Mouse (Mus musculus): ENCODE measurements around the gene Agbl3. TPM values are rescaled to one million over a fixed set of nuclear protein-coding genes. Genes with fewer than 3 reads are reported as not detected.
A peak's percentile ranks its signal among the peaks of the same experiment; 100 is the strongest.

Gene Agbl3
- 10 to 100 TPM; 17.7 to 20.9 TPM for total RNA-seq (2021)
- long read RNA-seq, experiment 1, transcript Agbl3-203 (4 exons, 805 nt), result major isoform, 15 of 20 reads
- long read RNA-seq, experiment 1, partial matches to known transcripts, result 0 of 20 reads
- long read RNA-seq, experiment 1, other reads (novel, unspliced or antisense), result 4 of 20 reads
- long read RNA-seq, experiment 2, transcript Agbl3-203 (4 exons, 805 nt), result major isoform, 18 of 22 reads
- long read RNA-seq, experiment 2, partial matches to known transcripts, result 0 of 22 reads
- long read RNA-seq, experiment 2, other reads (novel, unspliced or antisense), result 1 of 22 reads

GRCm38 (mm10) chr6:34780231-34780942, at the start of gene Agbl3:
TSS of gene Agbl3 (plus strand) at chr6:34780432.
- peak; percentile 92 to 95 for DNase-seq (ENCODE audit: low spot score in 2 of 2)

- DNase-seq (ENCODE audit: low spot score in 2 of 2), result no peak
Observed at GRCm38 (mm10) chr6:34731007-34731406, 49.2 kb upstream of the Agbl3 start.

DNA sequence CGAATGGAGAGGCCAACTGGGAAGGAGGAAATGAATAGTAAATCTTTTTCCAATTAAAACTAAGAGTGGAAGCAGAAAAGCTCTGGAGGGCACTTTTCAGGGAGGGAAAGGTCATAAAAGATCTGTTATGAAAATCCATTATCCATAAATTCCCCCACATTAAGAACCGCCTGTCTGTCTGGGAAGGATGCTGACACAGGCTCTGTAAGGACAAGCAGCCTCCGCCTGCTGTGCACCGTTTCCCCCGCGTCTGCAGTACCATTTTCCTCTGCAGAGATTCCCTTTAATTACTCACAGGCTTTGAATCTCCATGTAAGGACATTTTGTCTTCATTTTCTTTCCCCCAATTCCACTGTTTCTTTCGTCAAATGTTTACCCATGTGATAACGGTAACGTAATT, 48.7 kb upstream of the Agbl3 start:
- DNase-seq (ENCODE audit: low spot score in 2 of 2), result no peak

GRCm38 (mm10) chr6:34734940-34735695, 45.1 kb upstream of the Agbl3 start:
- no peak for DNase-seq (ENCODE audit: low spot score in 2 of 2)

GRCm38 (mm10) chr6:34736934-34737333, 43.3 kb upstream of the Agbl3 start:
- no peak for DNase-seq (ENCODE audit: low spot score in 2 of 2)

GRCm38 (mm10) chr6:34743946-34744345, 36.3 kb upstream of the Agbl3 start:
- DNase-seq (ENCODE audit: low spot score in 2 of 2), result no peak

GRCm38 (mm10) chr6:34747846-34748245, 32.4 kb upstream of the Agbl3 start:
- DNase-seq (ENCODE audit: low spot score in 2 of 2), result no peak

- no peak for DNase-seq (ENCODE audit: low spot score in 2 of 2)
Observed at GRCm38 (mm10) chr6:34748566-34748965, 31.7 kb upstream of the Agbl3 start.

GRCm38 (mm10) chr6:34749526-34749925, 30.7 kb upstream of the Agbl3 start:
- DNase-seq (ENCODE audit: low spot score in 2 of 2), result no peak

DNA sequence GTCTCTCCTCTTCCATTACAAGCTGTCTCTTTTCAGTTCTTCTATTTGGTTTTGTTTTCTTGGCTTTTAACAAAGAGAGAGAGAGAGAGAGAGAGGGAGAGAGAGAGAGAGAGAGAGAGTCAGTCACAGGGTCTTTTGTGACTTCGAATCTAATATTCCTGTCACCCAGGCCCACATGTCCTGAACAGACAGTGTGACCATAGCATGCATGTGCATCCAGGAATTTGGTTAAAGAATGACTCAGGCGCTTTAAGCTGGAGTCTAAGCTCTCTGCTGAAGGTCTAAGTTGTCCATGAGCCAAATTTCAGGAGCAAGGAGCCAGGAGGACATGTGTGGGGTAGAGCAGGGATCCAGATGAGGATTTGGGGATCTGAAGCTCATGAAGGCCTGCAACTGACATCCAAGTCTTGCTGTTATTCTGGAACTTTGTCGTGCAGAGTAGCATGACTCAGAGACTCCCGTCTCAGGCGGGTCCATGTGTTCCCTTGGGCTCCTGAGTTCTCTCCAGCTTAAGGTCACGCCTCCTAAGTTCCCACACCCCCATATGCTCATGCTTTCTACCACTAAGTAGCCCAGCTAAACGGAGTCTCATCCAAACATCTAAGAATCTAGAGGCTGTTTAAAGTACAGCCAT, 29.6 kb upstream of the Agbl3 start:
- DNase-seq (ENCODE audit: low spot score in 2 of 2), result no peak

GRCm38 (mm10) chr6:34751625-34752024, 28.6 kb upstream of the Agbl3 start:
- DNase-seq (ENCODE audit: low spot score in 2 of 2), result no peak

DNA sequence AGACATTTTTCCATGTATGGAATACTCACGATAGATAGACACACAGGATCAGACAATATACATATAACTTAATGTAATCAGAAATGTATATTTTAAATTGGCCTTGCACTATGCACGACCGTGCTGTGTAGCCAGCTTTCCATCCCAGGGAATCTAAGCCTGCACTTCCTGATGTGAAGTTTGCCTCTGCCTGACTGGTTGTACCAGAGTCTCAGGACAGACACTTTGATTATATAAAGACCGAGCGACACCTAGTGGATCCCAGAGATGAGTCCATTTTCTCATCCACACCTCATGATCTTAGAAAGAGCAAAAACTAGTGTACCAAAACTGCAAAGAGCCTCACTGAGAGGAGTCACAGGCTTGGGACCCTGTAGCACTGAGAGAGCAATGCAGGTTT, 25.8 kb upstream of the Agbl3 start:
- DNase-seq (ENCODE audit: low spot score in 2 of 2), result peak; percentile 43 to 72

DNA sequence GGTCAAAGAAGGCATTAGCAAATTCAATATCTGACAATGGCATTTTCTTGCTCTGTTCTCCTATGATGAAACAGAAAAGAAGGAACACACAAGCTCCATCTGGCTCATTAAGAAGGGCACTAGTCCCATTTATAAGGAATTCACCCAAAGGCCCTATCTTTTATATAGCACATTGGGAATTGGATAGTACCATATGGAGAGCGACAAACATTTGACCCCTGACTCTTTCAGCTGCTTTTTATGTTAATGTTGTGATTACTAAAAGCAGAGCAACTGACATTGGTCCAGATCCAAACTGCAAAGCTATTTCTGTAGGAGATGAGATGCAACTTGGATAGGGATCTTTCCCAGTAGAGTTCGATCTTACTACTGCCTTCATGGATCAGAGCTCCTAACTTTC, 21.9 kb upstream of the Agbl3 start:
- no peak for DNase-seq (ENCODE audit: low spot score in 2 of 2)

DNA sequence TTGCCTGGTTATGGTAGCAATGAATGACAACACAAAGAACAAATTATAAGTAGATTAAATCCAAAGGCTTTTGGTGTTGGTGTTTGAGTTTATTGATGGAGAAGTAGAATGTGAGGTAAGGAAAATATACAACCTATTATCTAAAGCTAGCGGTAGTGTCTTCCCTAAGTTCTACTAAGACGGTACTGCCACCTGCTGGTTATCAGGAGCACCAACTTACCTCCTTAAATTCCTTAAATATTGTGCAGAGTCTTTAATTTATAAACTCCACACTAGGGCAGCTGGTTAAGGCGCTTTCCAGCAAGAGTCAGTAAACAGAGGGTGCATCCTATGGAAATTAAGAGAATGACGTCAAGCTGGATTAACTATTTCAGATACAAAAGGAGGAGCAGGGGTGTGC, 20.2 kb upstream of the Agbl3 start:
- peak in 1 of 2 experiments; percentile 47 for DNase-seq (ENCODE audit: low spot score in 2 of 2)

- DNase-seq (ENCODE audit: low spot score in 2 of 2), result no peak
Observed at GRCm38 (mm10) chr6:34765721-34766120, 14.5 kb upstream of the Agbl3 start.

DNA sequence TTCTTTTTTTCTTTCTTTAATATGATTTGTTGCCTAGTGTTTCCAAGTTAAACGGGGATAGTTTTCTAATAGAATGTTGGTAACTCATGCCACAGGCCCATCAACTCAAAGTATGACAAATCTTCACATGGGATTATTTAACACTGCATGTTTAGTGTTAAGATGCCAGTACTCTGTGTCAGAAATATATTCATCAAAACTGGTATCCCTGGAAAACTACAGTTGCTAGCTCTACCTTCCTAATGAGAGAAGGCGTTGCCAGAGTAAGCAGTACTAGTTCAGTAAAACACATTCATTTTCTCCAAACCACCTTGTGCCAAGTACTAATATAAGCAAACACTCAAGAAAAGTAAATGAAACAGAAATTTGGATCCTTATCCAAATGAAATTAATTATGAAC, 10.2 kb upstream of the Agbl3 start:
- DNase-seq (ENCODE audit: low spot score in 2 of 2), result no peak

DNA sequence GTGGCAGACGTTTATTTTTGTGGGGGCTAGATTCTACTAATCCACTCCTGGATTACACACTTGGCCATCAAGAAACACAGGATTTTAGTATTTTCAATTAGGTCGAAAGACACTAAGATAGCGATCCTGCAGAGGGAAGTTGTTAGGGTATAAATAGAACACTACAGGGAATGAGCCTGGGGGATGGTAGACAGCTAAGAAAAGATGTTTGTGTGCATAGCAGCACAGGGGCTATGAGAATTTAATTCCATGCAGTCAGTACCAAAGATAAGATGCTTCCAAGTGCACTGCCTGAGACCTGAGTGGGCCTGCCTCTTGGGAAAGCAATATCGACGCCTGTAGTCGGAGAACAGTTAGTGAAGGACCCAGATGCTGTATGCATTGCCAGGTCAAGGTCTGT, 9.7 kb upstream of the Agbl3 start:
- no peak for DNase-seq (ENCODE audit: low spot score in 2 of 2)

GRCm38 (mm10) chr6:34776396-34776795, 3.8 kb upstream of the Agbl3 start:
- no peak for DNase-seq (ENCODE audit: low spot score in 2 of 2)

DNA sequence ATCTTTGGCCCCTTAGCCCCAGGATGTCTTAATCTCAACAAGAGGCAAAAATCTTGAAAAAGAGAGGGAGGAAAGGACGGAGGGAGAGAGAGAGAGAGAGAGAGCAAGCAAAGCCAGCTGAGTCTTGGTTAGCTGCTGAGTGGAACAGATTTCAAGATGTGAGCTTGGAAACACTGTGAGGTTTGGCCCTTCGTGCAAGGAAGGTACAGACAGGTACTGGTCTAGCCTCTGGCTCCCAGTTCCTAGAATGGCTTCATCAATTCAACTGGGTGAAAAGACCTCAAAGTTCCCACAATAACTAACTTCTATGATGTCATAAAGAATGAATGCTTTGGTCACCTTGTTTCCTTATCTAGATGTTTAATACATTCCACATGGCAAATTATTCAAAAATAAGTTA, 3.1 kb upstream of the Agbl3 start:
- DNase-seq (ENCODE audit: low spot score in 2 of 2), result no peak

- no peak for DNase-seq (ENCODE audit: low spot score in 2 of 2)
Observed at GRCm38 (mm10) chr6:34777981-34778668, 2.1 kb upstream of the Agbl3 start.

DNA sequence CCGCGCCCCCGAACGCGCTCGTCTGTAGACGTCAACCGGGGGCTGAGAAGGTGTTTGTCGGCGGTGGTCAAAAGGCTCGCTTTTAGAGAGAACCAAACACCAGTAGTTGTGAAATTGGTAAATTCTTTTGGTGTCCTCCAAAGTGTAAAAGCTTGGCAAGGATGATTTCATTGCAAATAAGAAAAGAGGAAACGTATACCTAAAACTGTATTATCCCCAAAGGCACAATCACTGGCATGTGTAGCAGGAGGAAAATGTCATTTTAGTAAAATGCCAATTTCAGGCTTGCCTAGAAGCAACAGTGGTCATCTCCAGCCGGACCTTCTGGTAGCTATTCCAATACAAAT, 684 bp downstream of the Agbl3 start:
- no peak for DNase-seq (ENCODE audit: low spot score in 2 of 2)
